Mouse (Mus musculus) erythroblast, embryonic 14.5 days (primary cell): ENCODE data around the gene Gm10392.

Experiments used
- GATA1 ChIP-seq: IDR thresholded peaks from 2 replicates; pipeline ENCODE4 v1.6.1; 2012; ENCODE audit warnings: low read length, inconsistent platforms, mixed read lengths
- TAL1 ChIP-seq: IDR thresholded peaks from 3 replicates; pipeline ENCODE4 v1.6.1; 2012; ENCODE audit warnings: low read length, inconsistent platforms, mixed read lengths

- no peak for TF ChIP-seq TAL1
- TF ChIP-seq GATA1: no peak
Observed at GRCm38 (mm10) chr11:77471407-77471806, 47.6 kb downstream of the Gm10392 start.
